Mouse (Mus musculus): ENCODE measurements at regions not wholly inside any gene's neighbourhood (a gene's known extent, or its start where the extent isn't known, plus 50 kb on each side); places are given as distances from the start of the nearest gene placed in this dataset.

- TF ChIP-seq GATA1 (IDR thresholded peaks at IDR 0.05; ENCODE audit: borderline replicate concordance, low read length) (no peak), CTCF (IDR thresholded peaks at IDR 0.05; ENCODE audit: low read depth, low read length) (no peak), TAL1 (conservative IDR thresholded peaks at IDR 0.05; ENCODE audit: low read depth, low read length) (no peak), POLR2AphosphoS5 (IDR thresholded peaks at IDR 0.05; ENCODE audit: insufficient replicate concordance, low read depth, low read length) (no peak)
These were observed 210.9 kb downstream of the Papss1 start for GRCm38 (mm10) chr3:131775431-131775830.

All from G1E (cell line).